Mouse (Mus musculus) adrenal gland, postnatal 14 days (tissue): ENCODE results near the gene Tmtc2. TPM values are rescaled to one million over a fixed set of nuclear protein-coding genes. Genes with fewer than 3 reads are reported as not detected.
A peak's percentile ranks its signal among the peaks of the same experiment; 100 is the strongest.

ENCODE experiments used
- DNase-seq: peaks from one replicate; pipeline ENCODE4 v3.0.0; 2021; ENCODE audit warnings: mixed read lengths
- long read RNA-seq, 2 experiments: library from polyadenylated mRNA; stranded (forward); transcript quantifications; one replicate each; pipeline ENCODE4 v2.0.0; 2021
- total RNA-seq: library from RNA; stranded (reverse); gene quantifications from 2 replicates; pipeline ENCODE4 v1.2.3, GENCODE M21; 2021

Gene Tmtc2
- total RNA-seq = 9.1 and 11.7 TPM in 2 replicates
- long read RNA-seq, experiment 1, partial matches to known transcripts = 0 of 2 reads
- long read RNA-seq, experiment 1, other reads (novel, unspliced or antisense) = 2 of 2 reads
- long read RNA-seq, experiment 2, full-length matches to known transcripts = 2 of 6 reads
- long read RNA-seq, experiment 2, partial matches to known transcripts = 0 of 6 reads
- long read RNA-seq, experiment 2, other reads (novel, unspliced or antisense) = 4 of 6 reads

DNA sequence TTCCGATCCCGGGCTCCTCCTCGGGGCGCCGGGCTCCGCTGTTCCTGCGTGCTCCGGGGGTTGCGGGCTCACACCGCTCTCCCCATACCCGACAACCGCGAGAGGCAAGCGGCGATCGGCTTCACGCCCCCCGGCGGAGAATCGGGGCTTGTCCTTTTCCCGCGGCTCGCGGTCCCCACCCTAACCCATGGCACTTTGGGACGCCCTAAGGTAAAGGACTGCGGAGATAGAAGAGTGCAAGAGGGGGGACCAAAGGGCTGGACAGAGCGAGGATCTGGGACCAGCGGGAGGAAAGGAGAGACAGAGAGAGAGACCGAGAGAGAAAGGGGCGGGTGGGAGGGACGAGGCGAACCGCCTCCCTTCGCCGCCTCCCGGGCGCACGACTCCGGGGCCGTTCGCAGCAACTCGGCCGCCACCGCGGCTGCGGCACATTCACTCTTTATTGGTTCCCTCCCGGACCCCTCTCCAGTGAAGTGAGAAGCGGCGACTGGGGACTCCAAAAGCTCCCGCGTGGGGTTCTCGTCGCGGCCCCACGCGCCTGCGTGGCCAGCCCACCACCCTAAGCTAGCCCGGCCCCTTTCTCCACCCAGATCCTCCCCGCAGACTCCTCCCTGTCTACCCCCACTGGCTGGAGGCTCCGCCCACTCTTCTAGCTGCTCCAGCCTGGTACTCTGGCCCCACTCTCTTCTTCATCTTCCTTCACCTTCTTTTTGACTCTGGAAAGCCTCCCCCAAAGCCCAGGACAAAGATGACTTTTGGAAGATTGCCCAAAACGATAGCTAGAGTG, at the start of gene Tmtc2:
TSS of gene Tmtc2 (minus strand) at position 544 of the 787 bp plus-strand sequence.
- peak; percentile 92 for DNase-seq

GRCm38 (mm10) chr10:105612117-105612516, 37.9 kb upstream of the Tmtc2 start:
- DNase-seq = no peak

GRCm38 (mm10) chr10:105598826-105599225, 24.6 kb upstream of the Tmtc2 start:
- DNase-seq = no peak

DNA sequence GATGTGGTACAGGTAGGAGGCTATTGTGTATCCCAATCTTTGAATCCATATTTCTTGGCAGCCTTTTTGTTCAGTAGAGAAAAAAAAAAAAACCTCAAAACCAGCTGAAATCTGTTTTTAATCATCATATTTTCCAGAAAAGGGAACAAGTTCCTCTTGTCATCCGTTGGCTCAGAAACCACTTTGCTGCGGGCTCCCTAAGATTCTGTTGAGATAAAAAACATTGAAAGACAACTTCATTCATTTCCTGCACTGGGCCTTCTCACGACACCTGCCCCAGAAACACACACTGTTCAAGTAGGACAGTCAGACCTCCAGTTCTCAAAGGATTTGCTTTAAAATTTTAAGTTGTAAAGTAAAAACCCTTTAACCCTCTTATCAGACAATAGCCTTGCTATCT, 23.0 kb upstream of the Tmtc2 start:
- DNase-seq = no peak

- no peak for DNase-seq
Observed at GRCm38 (mm10) chr10:105595480-105596102, 21.3 kb upstream of the Tmtc2 start.

GRCm38 (mm10) chr10:105588141-105588540, 13.9 kb upstream of the Tmtc2 start:
- DNase-seq = no peak

GRCm38 (mm10) chr10:105579318-105579717, 5.1 kb upstream of the Tmtc2 start:
- DNase-seq = no peak

DNA sequence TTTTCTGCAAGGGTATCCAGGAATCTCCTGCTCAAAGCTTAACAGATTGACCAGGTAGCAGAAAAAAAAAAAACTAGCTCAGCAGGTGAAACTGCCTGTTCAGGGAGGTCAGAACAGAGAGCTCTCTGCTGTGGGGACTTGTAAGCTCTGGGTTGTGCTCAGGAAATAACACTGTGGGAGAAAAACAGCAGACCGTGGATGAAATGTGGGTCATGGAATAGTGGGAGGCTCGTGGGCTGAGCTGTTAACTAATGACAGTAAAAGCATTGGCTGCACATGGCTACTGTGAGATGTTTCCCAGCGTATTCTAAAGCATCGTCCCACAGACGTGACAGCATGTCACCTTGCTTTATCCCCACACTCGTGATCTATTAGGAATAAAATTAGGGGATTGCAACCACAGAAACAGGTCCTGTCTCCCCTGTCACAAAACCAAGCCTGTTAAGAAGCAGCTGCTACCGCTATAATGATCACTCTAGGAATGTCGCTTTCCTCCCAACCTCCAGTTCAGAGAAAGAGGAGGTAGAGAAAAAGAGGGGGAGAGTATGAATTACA, 4.1 kb upstream of the Tmtc2 start:
- no peak for DNase-seq

DNA sequence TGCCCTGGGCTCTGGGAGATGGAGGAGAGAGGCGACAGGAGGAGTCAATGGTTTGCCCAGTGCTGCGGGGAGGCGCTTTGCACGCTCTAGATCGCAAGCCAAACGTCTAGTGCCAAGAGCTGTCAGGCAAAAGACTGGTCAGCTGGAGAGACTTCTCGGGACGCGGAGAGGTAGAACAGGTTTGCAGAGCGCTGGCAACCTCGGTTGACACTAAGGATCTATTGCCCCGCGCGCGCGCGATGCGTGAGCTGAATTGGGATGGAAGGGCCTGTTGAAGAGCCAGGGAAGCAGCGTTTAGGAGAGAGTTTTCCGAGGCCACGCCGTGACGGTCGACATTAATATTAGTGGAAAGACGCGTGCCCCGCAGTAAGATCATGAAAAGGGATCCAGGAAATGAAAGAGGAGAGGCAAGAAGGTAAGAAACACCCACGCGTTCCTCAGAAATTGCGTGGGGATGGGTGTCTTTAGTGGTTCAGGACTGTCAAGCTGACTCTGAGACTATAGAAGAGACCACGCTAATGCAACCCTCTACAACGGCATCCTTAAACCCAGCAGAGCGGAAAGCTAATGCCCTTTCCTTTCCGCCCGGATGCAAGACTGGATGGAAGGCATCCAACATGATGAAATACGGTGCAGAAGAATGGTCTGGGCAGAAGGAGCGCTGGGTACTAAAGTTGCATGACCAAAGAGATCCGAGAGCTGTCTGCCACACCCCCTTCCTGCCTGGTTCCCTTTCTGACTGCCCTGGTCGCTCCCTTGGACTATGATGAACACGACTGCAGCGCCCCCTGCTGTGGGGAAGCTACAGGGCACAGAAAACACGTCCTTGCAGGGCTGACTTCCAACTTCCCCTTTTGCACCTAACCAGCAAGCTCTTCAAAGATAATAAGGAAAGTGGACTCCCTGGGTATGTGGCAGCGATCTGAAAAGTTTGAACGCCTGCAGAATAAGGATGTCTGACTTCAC, 727 bp upstream of the Tmtc2 start:
- DNase-seq = peak; percentile 96

DNA sequence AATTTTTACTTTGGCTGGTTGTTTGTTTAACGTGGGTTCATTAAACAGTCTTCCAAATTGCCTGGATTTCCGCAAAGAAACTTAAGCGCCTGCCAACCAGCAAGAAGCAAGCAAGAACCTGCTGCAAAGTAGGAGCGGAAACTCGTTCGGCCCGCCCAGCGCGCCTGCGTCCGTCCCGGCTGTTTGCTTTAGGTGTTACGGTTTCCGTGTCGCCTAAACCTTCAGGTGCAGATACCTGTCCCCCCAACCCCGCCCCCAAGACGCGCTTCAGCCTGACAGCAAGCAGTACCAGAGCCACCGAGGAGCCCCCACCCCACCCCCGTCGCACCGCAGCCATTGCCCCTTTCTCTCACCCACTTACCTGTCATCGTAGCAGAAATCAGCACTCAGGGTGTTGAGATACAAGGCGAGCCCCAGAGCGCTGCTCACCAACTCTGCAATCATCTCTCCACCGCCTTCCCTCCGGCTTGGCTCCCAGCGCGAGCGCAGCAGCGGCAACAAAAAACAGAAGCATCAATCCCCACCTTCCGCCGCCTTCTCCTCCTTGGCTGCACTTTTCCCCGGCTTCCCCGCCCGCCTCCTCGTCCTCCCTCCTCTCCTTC, 844 bp downstream of the Tmtc2 start:
- DNase-seq = peak; percentile 56

- DNase-seq = no peak
Observed at GRCm38 (mm10) chr10:105572829-105573228, 1.4 kb downstream of the Tmtc2 start.

- DNase-seq = no peak
Observed at GRCm38 (mm10) chr10:105572301-105572700, 1.9 kb downstream of the Tmtc2 start.

- no peak for DNase-seq
Observed at GRCm38 (mm10) chr10:105571831-105572230, 2.4 kb downstream of the Tmtc2 start.

DNA sequence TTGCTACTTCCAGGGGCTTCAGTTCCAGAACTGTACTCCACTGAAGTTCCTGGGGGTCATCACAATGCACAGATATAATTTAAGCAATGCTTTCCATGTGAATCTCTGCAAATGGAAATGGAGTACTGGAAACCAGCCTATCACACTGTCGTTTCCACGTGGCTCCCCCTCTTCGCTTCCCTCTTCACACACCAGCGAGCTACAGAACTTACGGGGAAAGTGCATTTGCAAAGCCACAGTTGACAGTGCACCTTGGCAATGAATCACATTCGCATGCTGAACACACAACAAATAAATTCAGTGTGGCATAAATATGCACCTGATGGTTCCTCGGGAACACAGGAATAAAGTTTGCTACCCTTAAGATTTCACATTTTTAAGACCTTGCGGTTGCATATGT, 3.2 kb downstream of the Tmtc2 start:
- no peak for DNase-seq

DNA sequence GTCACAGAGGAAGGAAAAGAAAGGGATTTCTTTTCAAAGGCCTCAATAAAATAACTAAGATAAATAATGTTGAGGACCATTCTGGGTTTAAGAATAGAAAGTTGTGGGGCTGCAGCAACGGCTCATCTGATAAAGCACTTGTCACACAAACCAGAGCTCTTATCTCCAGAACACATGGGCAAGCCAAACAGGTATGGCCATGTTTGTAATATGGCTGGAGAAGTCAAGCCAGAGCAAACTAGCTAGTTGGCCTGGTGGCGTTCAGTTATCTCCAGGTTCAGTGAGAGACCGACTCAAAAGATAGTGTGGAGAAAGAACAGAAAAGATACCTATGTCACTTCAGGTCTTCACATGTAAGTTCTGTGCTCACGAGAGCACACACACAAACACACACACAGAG, 4.7 kb downstream of the Tmtc2 start:
- DNase-seq = no peak

GRCm38 (mm10) chr10:105567825-105568531, 6.3 kb downstream of the Tmtc2 start:
- no peak for DNase-seq

GRCm38 (mm10) chr10:105561548-105561947, 12.7 kb downstream of the Tmtc2 start:
- no peak for DNase-seq

DNA sequence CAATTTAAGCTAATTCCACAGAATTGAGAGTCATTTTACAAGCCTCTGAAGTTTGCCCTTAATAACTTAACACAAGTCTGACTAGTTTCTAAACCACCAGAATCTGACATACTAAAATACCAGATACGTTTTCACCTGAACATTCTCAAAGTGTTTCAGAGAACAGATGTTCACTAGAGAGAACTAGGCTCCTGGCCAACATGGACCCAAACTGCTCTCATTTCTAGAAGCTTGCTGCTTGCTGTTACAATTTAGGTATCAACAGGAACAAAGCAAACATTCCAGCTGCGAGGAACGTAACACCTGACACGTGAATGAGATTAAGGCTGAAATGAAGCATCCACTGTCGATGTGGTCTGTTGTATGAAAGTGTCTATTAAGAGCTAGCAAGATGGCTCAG, 16.7 kb downstream of the Tmtc2 start:
- no peak for DNase-seq

DNA sequence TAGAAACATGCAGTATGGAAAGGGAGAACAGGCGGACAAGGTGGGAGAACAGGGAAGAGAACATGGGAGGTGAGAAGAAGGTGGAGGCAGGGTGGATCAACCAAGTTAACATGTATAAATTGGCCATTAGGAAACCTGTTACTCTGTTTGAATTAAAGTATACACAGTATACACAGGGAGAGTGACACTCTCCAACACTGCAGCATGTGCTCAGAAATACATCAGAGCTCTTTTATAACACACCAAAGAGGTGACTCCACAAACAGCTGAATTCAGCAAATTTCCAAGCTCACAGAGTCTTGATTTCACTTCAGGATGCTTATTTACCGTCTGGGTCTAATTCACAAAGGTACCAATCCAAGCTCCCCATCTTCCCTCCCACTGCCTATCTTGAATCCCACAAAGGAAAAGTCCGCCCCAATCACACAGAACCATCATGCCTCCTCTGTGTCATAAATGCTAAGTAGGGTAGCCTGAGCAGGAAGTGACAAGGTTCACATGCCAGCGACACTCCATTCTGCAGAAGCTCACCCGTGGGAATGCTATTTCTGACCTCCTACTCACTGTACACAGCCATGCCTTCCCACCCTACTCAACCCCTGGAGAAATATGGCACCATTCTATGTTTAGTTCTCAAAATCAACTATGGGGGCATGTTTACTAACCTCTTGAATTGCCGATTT, 17.2 kb downstream of the Tmtc2 start:
- no peak for DNase-seq

- no peak for DNase-seq
Observed at GRCm38 (mm10) chr10:105554153-105554552, 20.1 kb downstream of the Tmtc2 start.
